Mouse (Mus musculus): Measurements from ENCODE around the gene Ccdc69. TPM values are rescaled to one million over a fixed set of nuclear protein-coding genes. Genes with fewer than 3 reads are reported as not detected.

Gene Ccdc69
- polyA plus RNA-seq, 1 experiment from 2014 or later, result 0.49 TPM

Other genes starting within 250 kb of the Ccdc69 start
- gene Lyrm7, start 217.2 kb downstream of the Ccdc69 start, polyA plus RNA-seq (2015; fragmentation: Nextera tagmentation; extraction: Ambion mirVana), result 10.2 and 12.2 TPM in 2 replicates
- 770 and 780 TPM in 2 replicates for gene Hint1, start 211.7 kb downstream of the Ccdc69 start, polyA plus RNA-seq (2015; fragmentation: Nextera tagmentation; extraction: Ambion mirVana)
- 63.5 and 67.4 TPM in 2 replicates for gene Gpx3, start 175.7 kb downstream of the Ccdc69 start, polyA plus RNA-seq (2015; fragmentation: Nextera tagmentation; extraction: Ambion mirVana)
- gene Tnip1, start 115.2 kb downstream of the Ccdc69 start, polyA plus RNA-seq (2015; fragmentation: Nextera tagmentation; extraction: Ambion mirVana), result 16.3 and 18.6 TPM in 2 replicates
- gene Anxa6, start 44.7 kb downstream of the Ccdc69 start, polyA plus RNA-seq (2015; fragmentation: Nextera tagmentation; extraction: Ambion mirVana), result 58.4 and 67.8 TPM in 2 replicates
- 31.4 and 32.1 TPM in 2 replicates for gene Gm2a, start 20.0 kb upstream of the Ccdc69 start, polyA plus RNA-seq (2015; fragmentation: Nextera tagmentation; extraction: Ambion mirVana)
- gene Slc36a3, start 73.6 kb upstream of the Ccdc69 start, polyA plus RNA-seq (2015; fragmentation: Nextera tagmentation; extraction: Ambion mirVana), result not detected in 2 replicates
- 0.71 and 0.88 TPM in 2 replicates for gene Slc36a2, start 106.9 kb upstream of the Ccdc69 start, polyA plus RNA-seq (2015; fragmentation: Nextera tagmentation; extraction: Ambion mirVana)
- 3.2 and 5.6 TPM in 2 replicates for gene Slc36a1, start 126.2 kb upstream of the Ccdc69 start, polyA plus RNA-seq (2015; fragmentation: Nextera tagmentation; extraction: Ambion mirVana)